ENCODE assay signal across 12 mouse cellular contexts in the genomic region with DNA sequence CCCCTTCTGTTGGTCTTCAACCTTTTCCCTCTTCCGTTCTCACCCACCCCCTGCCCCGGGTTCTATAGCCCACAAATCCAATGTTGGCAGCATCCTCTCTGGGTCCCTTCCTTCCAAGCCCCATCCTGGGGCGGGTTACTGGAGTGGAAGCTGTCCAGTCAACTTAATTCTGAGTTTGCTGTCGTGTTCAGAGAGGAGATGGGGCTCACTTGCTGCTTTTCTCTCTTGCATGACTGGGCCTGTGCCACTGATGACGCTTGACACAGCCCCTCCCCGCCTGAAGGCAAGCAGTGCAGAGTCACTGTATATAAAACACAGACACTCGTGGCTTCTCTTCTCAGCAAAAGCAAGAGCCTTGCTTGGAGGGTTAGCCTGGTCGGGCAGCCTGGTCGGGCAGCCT. TPM values are rescaled to one million over a fixed set of nuclear protein-coding genes. Genes with fewer than 3 reads are reported as not detected.
"Had no signal": no experiment of that assay in that cellular context is flagged by ENCODE, and none has a peak within 500 bp of the region (broad histone marks: within the 10 kb centered on the region; RNA-seq: fewer than 3 reads in every experiment).

No protein-coding gene starts in this region.

- H3K4me3 ChIP-seq: kidney, embryonic 15.5 days; liver, embryonic 13.5 days; lung, embryonic 15.5 days; midbrain, embryonic 12.5 days had no signal

- H3K9me3 ChIP-seq: kidney, embryonic 15.5 days; liver, embryonic 13.5 days; lung, embryonic 15.5 days; midbrain, embryonic 12.5 days had no signal

- H3K4me2 ChIP-seq: kidney, embryonic 15.5 days; liver, embryonic 13.5 days; lung, embryonic 15.5 days; midbrain, embryonic 12.5 days had no signal

- H3K9ac ChIP-seq: kidney, embryonic 15.5 days; liver, embryonic 13.5 days; lung, embryonic 15.5 days; midbrain, embryonic 12.5 days had no signal

- H3K36me3 ChIP-seq: kidney, embryonic 15.5 days; liver, embryonic 13.5 days; lung, embryonic 15.5 days; midbrain, embryonic 12.5 days had no signal

- H3K27ac ChIP-seq: kidney, embryonic 15.5 days; liver, embryonic 13.5 days; macrophage; midbrain, embryonic 12.5 days had no signal

- DNase-seq: kidney, adult 11 months; kidney, adult 8-10 months; kidney, postnatal 36 days; liver, embryonic 13.5 days; thymus, adult 18-20 months; thymus, postnatal 36 days had no signal

RNA-seq across cellular contexts. Expression of gene Gad1, which starts 19.4 kb away (rescaled TPM):
- total RNA-seq: liver, adult 2 months; megakaryocyte, adult 5-6 weeks had no signal
- polyA plus RNA-seq: liver, adult 2 months; macrophage had no signal
